Mouse (Mus musculus): ENCODE results near the gene Tigd2. TPM values are rescaled to one million over a fixed set of nuclear protein-coding genes. Genes with fewer than 3 reads are reported as not detected.
A peak's percentile ranks its signal among the peaks of the same experiment; 100 is the strongest.

The Tigd2 gene
- 11.9 and 13.0 TPM in 2 replicates for polyA plus RNA-seq (2014; fragmentation: Nextera tagmentation; extraction: Ambion mirVana)

- peak within 1 kb of the TSS; percentile 82 for H3K4me3 ChIP-seq (ENCODE audit: low read length)
- H3K4me1 ChIP-seq (ENCODE audit: control insufficient read depth, insufficient read depth, low read length): no peaks in the 10 kb centered on the region
- WGBS: 1% methylated on average over 51 of the region's 62 CpGs
- peak within 1 kb of the TSS; percentile 69 for H3K4me2 ChIP-seq (replicated peaks; ENCODE audit: low read depth, low read length)
- H3K9ac ChIP-seq (ENCODE audit: low read depth, low read length): peak within 1 kb of the TSS; percentile 84
- no peaks in the 10 kb centered on the region for H3K27me3 ChIP-seq (ENCODE audit: control insufficient read depth, insufficient read depth, low read length)
- no peaks in the 10 kb centered on the region for H3K36me3 ChIP-seq (ENCODE audit: control insufficient read depth, insufficient read depth, low read length)
- peak within 1 kb of the TSS; percentile 74 for H3K27ac ChIP-seq (ENCODE audit: low read depth, low read length)
- H3K9me3 ChIP-seq (ENCODE audit: control insufficient read depth, low read length): no peaks in the 10 kb centered on the region
- ATAC-seq (ENCODE audit: low FRiP score, low TSS enrichment): peak; percentile 98
Measured at GRCm38 (mm10) chr6:59208685-59209298, at the start of gene Tigd2. Gene Tigd2 (plus strand): TSS chr6:59208870.

- WGBS: 92% methylated on average over 4 of the region's 4 CpGs
- no peak for ATAC-seq (ENCODE audit: low FRiP score, low TSS enrichment)
- H3K9ac ChIP-seq (ENCODE audit: low read depth, low read length): no peak overlapping the region
- H3K4me3 ChIP-seq (ENCODE audit: low read length): no peak overlapping the region
- H3K27ac ChIP-seq (ENCODE audit: low read depth, low read length): no peak overlapping the region
- no peaks in the 10 kb centered on the region for H3K4me1 ChIP-seq (ENCODE audit: control insufficient read depth, insufficient read depth, low read length)
- H3K36me3 ChIP-seq (ENCODE audit: control insufficient read depth, insufficient read depth, low read length): no peaks in the 10 kb centered on the region
- no peak overlapping the region for H3K4me2 ChIP-seq (replicated peaks; ENCODE audit: low read depth, low read length)
- H3K27me3 ChIP-seq (ENCODE audit: control insufficient read depth, insufficient read depth, low read length): no peaks in the 10 kb centered on the region
- H3K9me3 ChIP-seq (ENCODE audit: control insufficient read depth, low read length): no peaks in the 10 kb centered on the region
Measured at GRCm38 (mm10) chr6:59161801-59162478, 46.7 kb upstream of the Tigd2 start.

GRCm38 (mm10) chr6:59162887-59163286, 45.8 kb upstream of the Tigd2 start:
- H3K9ac ChIP-seq (ENCODE audit: low read depth, low read length): no peak overlapping the region
- WGBS: 91% methylated on average over 2 of the region's 2 CpGs

GRCm38 (mm10) chr6:59163407-59163806, 45.3 kb upstream of the Tigd2 start:
- WGBS: 89% methylated on average over 3 of the region's 3 CpGs

More at GRCm38 (mm10) chr6:59162887-59163286, 45.8 kb upstream of the Tigd2 start:
- H3K4me1 ChIP-seq (ENCODE audit: control insufficient read depth, insufficient read depth, low read length): no peaks in the 10 kb centered on the region
- H3K27me3 ChIP-seq (ENCODE audit: control insufficient read depth, insufficient read depth, low read length): no peaks in the 10 kb centered on the region
- no peaks in the 10 kb centered on the region for H3K9me3 ChIP-seq (ENCODE audit: control insufficient read depth, low read length)
- H3K4me3 ChIP-seq (ENCODE audit: low read length): no peak overlapping the region
- ATAC-seq (ENCODE audit: low FRiP score, low TSS enrichment): no peak
- H3K27ac ChIP-seq (ENCODE audit: low read depth, low read length): no peak overlapping the region
- H3K36me3 ChIP-seq (ENCODE audit: control insufficient read depth, insufficient read depth, low read length): no peaks in the 10 kb centered on the region
- H3K4me2 ChIP-seq (replicated peaks; ENCODE audit: low read depth, low read length): no peak overlapping the region

GRCm38 (mm10) chr6:59168939-59169338, 39.7 kb upstream of the Tigd2 start:
- WGBS: 38% methylated on average over 2 of the region's 2 CpGs
- H3K4me2 ChIP-seq (replicated peaks; ENCODE audit: low read depth, low read length): no peak overlapping the region
- no peak for ATAC-seq (ENCODE audit: low FRiP score, low TSS enrichment)
- H3K9me3 ChIP-seq (ENCODE audit: control insufficient read depth, low read length): no peaks in the 10 kb centered on the region
- H3K27ac ChIP-seq (ENCODE audit: low read depth, low read length): no peak overlapping the region
- no peaks in the 10 kb centered on the region for H3K36me3 ChIP-seq (ENCODE audit: control insufficient read depth, insufficient read depth, low read length)
- H3K9ac ChIP-seq (ENCODE audit: low read depth, low read length): no peak overlapping the region
- no peaks in the 10 kb centered on the region for H3K4me1 ChIP-seq (ENCODE audit: control insufficient read depth, insufficient read depth, low read length)
- H3K27me3 ChIP-seq (ENCODE audit: control insufficient read depth, insufficient read depth, low read length): no peaks in the 10 kb centered on the region
- H3K4me3 ChIP-seq (ENCODE audit: low read length): no peak overlapping the region

More at GRCm38 (mm10) chr6:59163407-59163806, 45.3 kb upstream of the Tigd2 start:
- Histone ChIP-seq H3K27ac (ENCODE audit: low read depth, low read length) (no peak overlapping the region), H3K4me2 (replicated peaks; ENCODE audit: low read depth, low read length) (no peak overlapping the region), H3K9ac (ENCODE audit: low read depth, low read length) (no peak overlapping the region), H3K27me3 (ENCODE audit: control insufficient read depth, insufficient read depth, low read length) (no peaks in the 10 kb centered on the region), H3K4me1 (ENCODE audit: control insufficient read depth, insufficient read depth, low read length) (no peaks in the 10 kb centered on the region), H3K36me3 (ENCODE audit: control insufficient read depth, insufficient read depth, low read length) (no peaks in the 10 kb centered on the region), H3K4me3 (ENCODE audit: low read length) (no peak overlapping the region), H3K9me3 (ENCODE audit: control insufficient read depth, low read length) (no peaks in the 10 kb centered on the region)
- no peak for ATAC-seq (ENCODE audit: low FRiP score, low TSS enrichment)

- no peak overlapping the region for H3K4me3 ChIP-seq (ENCODE audit: low read length)
- H3K27ac ChIP-seq (ENCODE audit: low read depth, low read length): no peak overlapping the region
- WGBS: 64% methylated on average over 3 of the region's 3 CpGs
- no peaks in the 10 kb centered on the region for H3K9me3 ChIP-seq (ENCODE audit: control insufficient read depth, low read length)
- H3K4me2 ChIP-seq (replicated peaks; ENCODE audit: low read depth, low read length): no peak overlapping the region
- ATAC-seq (ENCODE audit: low FRiP score, low TSS enrichment): no peak
- H3K4me1 ChIP-seq (ENCODE audit: control insufficient read depth, insufficient read depth, low read length): no peaks in the 10 kb centered on the region
- no peaks in the 10 kb centered on the region for H3K36me3 ChIP-seq (ENCODE audit: control insufficient read depth, insufficient read depth, low read length)
- H3K9ac ChIP-seq (ENCODE audit: low read depth, low read length): no peak overlapping the region
- H3K27me3 ChIP-seq (ENCODE audit: control insufficient read depth, insufficient read depth, low read length): no peaks in the 10 kb centered on the region
Measured at GRCm38 (mm10) chr6:59171230-59171629, 37.4 kb upstream of the Tigd2 start.

GRCm38 (mm10) chr6:59173940-59174339, 34.7 kb upstream of the Tigd2 start:
- H3K4me1 ChIP-seq (ENCODE audit: control insufficient read depth, insufficient read depth, low read length): no peaks in the 10 kb centered on the region
- no peaks in the 10 kb centered on the region for H3K9me3 ChIP-seq (ENCODE audit: control insufficient read depth, low read length)
- no peak overlapping the region for H3K27ac ChIP-seq (ENCODE audit: low read depth, low read length)
- no peak overlapping the region for H3K4me2 ChIP-seq (replicated peaks; ENCODE audit: low read depth, low read length)
- H3K27me3 ChIP-seq (ENCODE audit: control insufficient read depth, insufficient read depth, low read length): no peaks in the 10 kb centered on the region
- no peaks in the 10 kb centered on the region for H3K36me3 ChIP-seq (ENCODE audit: control insufficient read depth, insufficient read depth, low read length)
- ATAC-seq (ENCODE audit: low FRiP score, low TSS enrichment): no peak
- H3K9ac ChIP-seq (ENCODE audit: low read depth, low read length): no peak overlapping the region
- H3K4me3 ChIP-seq (ENCODE audit: low read length): no peak overlapping the region
- WGBS: 84% methylated on average over 1 of the region's 1 CpGs

GRCm38 (mm10) chr6:59178051-59178450, 30.6 kb upstream of the Tigd2 start:
- Histone ChIP-seq H3K9ac (ENCODE audit: low read depth, low read length) (no peak overlapping the region), H3K9me3 (ENCODE audit: control insufficient read depth, low read length) (no peaks in the 10 kb centered on the region), H3K27me3 (ENCODE audit: control insufficient read depth, insufficient read depth, low read length) (no peaks in the 10 kb centered on the region), H3K4me3 (ENCODE audit: low read length) (no peak overlapping the region), H3K36me3 (ENCODE audit: control insufficient read depth, insufficient read depth, low read length) (no peaks in the 10 kb centered on the region), H3K27ac (ENCODE audit: low read depth, low read length) (no peak overlapping the region), H3K4me1 (ENCODE audit: control insufficient read depth, insufficient read depth, low read length) (no peaks in the 10 kb centered on the region), H3K4me2 (replicated peaks; ENCODE audit: low read depth, low read length) (no peak overlapping the region)
- ATAC-seq (ENCODE audit: low FRiP score, low TSS enrichment): no peak
- 89% methylated on average over 3 of the region's 3 CpGs for WGBS

- H3K4me2 ChIP-seq (replicated peaks; ENCODE audit: low read depth, low read length): no peak overlapping the region
- H3K9ac ChIP-seq (ENCODE audit: low read depth, low read length): no peak overlapping the region
- no peaks in the 10 kb centered on the region for H3K36me3 ChIP-seq (ENCODE audit: control insufficient read depth, insufficient read depth, low read length)
- no peaks in the 10 kb centered on the region for H3K27me3 ChIP-seq (ENCODE audit: control insufficient read depth, insufficient read depth, low read length)
- no peaks in the 10 kb centered on the region for H3K4me1 ChIP-seq (ENCODE audit: control insufficient read depth, insufficient read depth, low read length)
- peak; percentile 87 for ATAC-seq (ENCODE audit: low FRiP score, low TSS enrichment)
- H3K4me3 ChIP-seq (ENCODE audit: low read length): no peak overlapping the region
- WGBS: 41% methylated on average over 7 of the region's 7 CpGs
- no peaks in the 10 kb centered on the region for H3K9me3 ChIP-seq (ENCODE audit: control insufficient read depth, low read length)
- H3K27ac ChIP-seq (ENCODE audit: low read depth, low read length): no peak overlapping the region
Measured at GRCm38 (mm10) chr6:59180376-59180996, 28.2 kb upstream of the Tigd2 start.

Data from kidney, embryonic 14.5 days (tissue).